Mouse (Mus musculus): ENCODE results near the gene Tm4sf19. TPM values are rescaled to one million over a fixed set of nuclear protein-coding genes. Genes with fewer than 3 reads are reported as not detected.

The Tm4sf19 gene
- polyA plus RNA-seq, 1 experiment from 2014 or later, result not detected

DNA sequence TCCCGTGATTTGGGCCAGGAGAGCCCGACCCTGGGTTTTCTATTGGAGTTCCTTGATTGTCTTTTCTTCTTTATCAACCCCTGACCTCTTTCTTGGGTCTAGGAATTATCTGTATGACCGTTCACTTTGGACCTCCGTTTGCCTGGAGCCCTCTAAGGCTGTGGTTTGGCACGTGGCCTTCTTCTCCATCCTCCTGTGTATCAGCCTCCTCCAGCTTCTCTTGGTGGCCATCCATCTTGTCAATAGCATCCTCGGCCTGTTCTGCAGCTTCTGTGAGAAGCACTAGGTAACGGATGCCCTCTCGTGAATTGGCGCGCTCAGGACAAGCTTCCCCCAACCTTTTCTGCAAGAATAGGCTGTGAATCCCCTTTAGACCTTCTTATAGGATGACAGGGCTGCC is 7.4 kb downstream of the Tm4sf19 start:
- no peak for DNase-seq (ENCODE audit: low spot score)
- no peaks in the 10 kb centered on the region for H3K36me3 ChIP-seq (ENCODE audit: control insufficient read depth, insufficient read depth, low read length)
- H3K27ac ChIP-seq (ENCODE audit: low read depth, low read length), result no peak overlapping the region
- no peaks in the 10 kb centered on the region for H3K4me1 ChIP-seq (ENCODE audit: control insufficient read depth, insufficient read depth, low read length)
- WGBS, result 84% methylated on average over 10 of the region's 10 CpGs
- no peak for ATAC-seq
- no peaks in the 10 kb centered on the region for H3K9me3 ChIP-seq (replicated peaks; ENCODE audit: control insufficient read depth, low read length)
- no peak overlapping the region for H3K9ac ChIP-seq (ENCODE audit: low read length)
- no peaks in the 10 kb centered on the region for H3K27me3 ChIP-seq (replicated peaks; ENCODE audit: control insufficient read depth, insufficient read depth, low read length)
- no peak overlapping the region for H3K4me3 ChIP-seq (ENCODE audit: low read depth, low read length)
- no peak overlapping the region for H3K4me2 ChIP-seq (ENCODE audit: low read length)

DNA sequence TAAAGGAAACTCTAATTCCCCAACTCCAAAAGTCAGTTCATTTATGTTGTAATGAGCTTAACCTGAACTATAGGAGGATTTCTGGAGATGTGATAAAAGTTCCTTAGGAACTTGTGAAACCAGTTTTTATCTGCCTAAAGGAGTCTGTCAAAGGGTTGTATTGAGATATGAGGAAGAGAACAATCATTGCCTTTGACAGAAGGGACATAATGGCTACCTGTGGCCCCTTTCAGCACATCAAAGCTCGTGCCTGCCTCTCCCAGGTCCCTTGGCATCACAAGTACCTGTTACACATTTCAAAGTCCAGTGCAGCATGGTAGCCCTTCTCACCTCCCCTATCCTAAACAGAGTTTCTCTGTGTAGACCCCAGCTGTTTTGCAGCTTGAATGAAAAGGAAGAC is 17.2 kb downstream of the Tm4sf19 start:
- H3K4me3 ChIP-seq (ENCODE audit: low read depth, low read length), result no peak overlapping the region
- no peak overlapping the region for H3K4me2 ChIP-seq (ENCODE audit: low read length)
- no peak for ATAC-seq
- H3K36me3 ChIP-seq (ENCODE audit: control insufficient read depth, insufficient read depth, low read length), result no peaks in the 10 kb centered on the region
- WGBS, result 67% methylated on average over 1 of the region's 1 CpGs
- H3K27ac ChIP-seq (ENCODE audit: low read depth, low read length), result no peak overlapping the region
- H3K4me1 ChIP-seq (ENCODE audit: control insufficient read depth, insufficient read depth, low read length), result peaks cover 6% of the 10 kb centered on the region
- H3K9me3 ChIP-seq (replicated peaks; ENCODE audit: control insufficient read depth, low read length), result no peaks in the 10 kb centered on the region
- no peaks in the 10 kb centered on the region for H3K27me3 ChIP-seq (replicated peaks; ENCODE audit: control insufficient read depth, insufficient read depth, low read length)
- DNase-seq (ENCODE audit: low spot score), result no peak
- no peak overlapping the region for H3K9ac ChIP-seq (ENCODE audit: low read length)

DNA sequence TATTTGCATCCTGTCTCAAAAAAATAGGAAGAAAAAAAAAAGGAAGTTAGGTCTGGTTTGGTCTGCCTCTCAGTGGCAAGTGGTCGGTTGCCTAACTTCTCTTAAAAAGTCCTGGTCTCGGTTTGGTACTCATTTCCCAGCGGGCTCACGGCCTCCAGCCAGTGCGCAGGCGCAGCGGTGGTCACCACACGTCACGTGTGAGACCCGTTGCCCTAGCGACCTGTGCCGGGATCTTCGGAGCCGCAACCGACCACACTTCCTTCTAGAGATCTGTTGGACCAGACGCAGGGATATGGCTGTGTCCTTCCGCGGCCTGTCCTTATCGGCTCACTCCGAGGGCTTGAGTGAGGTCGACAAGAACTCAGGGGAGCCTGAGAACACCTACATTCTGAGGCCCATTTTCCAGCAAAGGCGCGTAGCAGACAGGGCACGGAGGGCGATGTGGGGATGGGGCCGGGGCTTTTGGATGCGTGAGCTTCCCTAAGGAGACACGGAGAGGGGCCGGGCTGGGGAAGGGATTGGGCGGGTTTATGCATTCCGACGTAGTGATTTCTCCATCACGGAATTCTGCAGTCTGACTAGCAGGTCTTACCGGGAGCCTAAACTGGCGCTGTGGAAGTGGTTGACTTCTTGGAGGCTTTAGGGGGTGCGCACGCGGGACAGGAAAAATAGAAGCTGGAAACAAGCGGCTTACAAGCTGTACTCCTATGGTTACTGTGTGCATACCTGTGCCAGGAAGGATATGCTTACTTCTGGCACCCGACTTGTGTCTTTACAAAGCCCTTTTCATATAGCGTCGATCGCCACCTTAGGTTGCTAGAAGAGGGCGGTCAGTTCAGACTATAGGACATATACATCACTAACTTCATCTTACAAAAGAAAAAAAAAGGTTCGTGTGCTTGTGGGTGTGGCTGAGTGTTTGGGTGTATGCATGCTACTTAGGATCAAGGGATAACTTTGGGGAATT is 19.5 kb downstream of the Tm4sf19 start, which contains the start of gene Tctex1d2:
Tctex1d2 (plus strand) TSS at position 186 of the 967 bp plus-strand sequence.
- peak; percentile 96 for ATAC-seq
- under 1% methylated on average over 45 of the region's 45 CpGs for WGBS
- Histone ChIP-seq H3K4me1 (ENCODE audit: control insufficient read depth, insufficient read depth, low read length) (peaks cover 6% of the 10 kb centered on the region), H3K36me3 (ENCODE audit: control insufficient read depth, insufficient read depth, low read length) (no peaks in the 10 kb centered on the region), H3K27me3 (replicated peaks; ENCODE audit: control insufficient read depth, insufficient read depth, low read length) (no peaks in the 10 kb centered on the region), H3K27ac (ENCODE audit: low read depth, low read length) (peak within 1 kb of the TSS; percentile 70), H3K4me3 (ENCODE audit: low read depth, low read length) (peak within 1 kb of the TSS; percentile 52), H3K4me2 (ENCODE audit: low read length) (peak within 1 kb of the TSS; percentile 81), H3K9me3 (replicated peaks; ENCODE audit: control insufficient read depth, low read length) (no peaks in the 10 kb centered on the region), H3K9ac (ENCODE audit: low read length) (peak within 1 kb of the TSS; percentile 69)
- peak; percentile 96 for DNase-seq (ENCODE audit: low spot score)

DNA sequence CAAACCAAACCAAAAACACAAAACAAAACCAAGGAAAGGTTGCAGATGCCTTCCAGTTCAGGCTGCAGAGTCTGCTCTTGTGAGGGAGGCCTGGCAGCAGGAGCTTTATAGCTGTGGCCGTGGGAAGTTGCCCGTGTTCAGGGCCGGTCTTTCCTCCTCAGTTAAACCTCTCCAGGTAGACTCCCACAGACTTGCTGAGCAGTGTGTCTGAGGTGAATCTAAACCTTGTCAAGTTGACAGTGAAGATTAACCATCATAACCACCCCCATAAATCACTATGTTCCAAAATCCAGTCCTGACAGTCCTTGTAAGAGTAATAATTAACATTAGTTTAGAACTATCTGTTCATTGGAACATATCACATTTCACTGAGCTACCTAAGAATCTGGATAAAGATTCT is 27.2 kb downstream of the Tm4sf19 start:
- Histone ChIP-seq H3K9ac (ENCODE audit: low read length) (no peak overlapping the region), H3K4me2 (ENCODE audit: low read length) (no peak overlapping the region), H3K36me3 (ENCODE audit: control insufficient read depth, insufficient read depth, low read length) (no peaks in the 10 kb centered on the region), H3K9me3 (replicated peaks; ENCODE audit: control insufficient read depth, low read length) (no peaks in the 10 kb centered on the region), H3K4me3 (ENCODE audit: low read depth, low read length) (no peak overlapping the region), H3K27me3 (replicated peaks; ENCODE audit: control insufficient read depth, insufficient read depth, low read length) (no peaks in the 10 kb centered on the region), H3K4me1 (ENCODE audit: control insufficient read depth, insufficient read depth, low read length) (peaks cover 8% of the 10 kb centered on the region), H3K27ac (ENCODE audit: low read depth, low read length) (no peak overlapping the region)
- DNase-seq (ENCODE audit: low spot score), result no peak
- WGBS, result 94% methylated on average over 3 of the region's 3 CpGs
- no peak for ATAC-seq

DNA sequence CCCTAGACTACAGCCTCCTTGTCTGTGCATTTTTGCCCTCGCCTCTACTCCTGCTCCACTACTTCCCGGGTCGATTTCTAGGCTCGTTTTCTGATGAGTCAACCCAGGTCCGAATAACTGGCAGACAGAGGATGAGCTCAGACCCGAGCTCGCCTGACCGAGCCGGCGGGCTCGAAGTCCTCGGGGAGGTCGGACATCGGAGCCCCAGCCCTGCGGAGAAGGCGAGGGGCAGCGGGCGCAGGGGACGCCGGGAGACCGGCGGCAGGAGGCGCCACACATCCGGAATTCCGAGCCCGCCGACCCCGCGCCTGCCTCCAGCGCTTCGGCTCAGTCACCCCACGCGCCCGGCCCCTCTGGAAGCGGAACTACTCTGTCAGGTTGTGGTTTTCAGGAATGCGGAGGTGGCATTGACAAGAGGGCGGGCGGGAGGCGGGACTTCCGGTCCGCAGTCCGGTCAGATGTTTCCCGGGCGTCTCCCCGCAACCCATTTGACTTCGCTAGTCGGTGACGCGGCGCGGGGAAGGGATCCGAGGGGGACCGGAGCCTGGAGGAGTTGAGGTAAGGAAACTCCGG is 30.3 kb downstream of the Tm4sf19 start, which contains the start of gene Pcyt1a:
Pcyt1a (plus strand) TSS at position 448 of the 573 bp plus-strand sequence.
- Histone ChIP-seq H3K9ac (ENCODE audit: low read length) (peak within 1 kb of the TSS; percentile 83), H3K27me3 (replicated peaks; ENCODE audit: control insufficient read depth, insufficient read depth, low read length) (no peaks in the 10 kb centered on the region), H3K4me2 (ENCODE audit: low read length) (peak within 1 kb of the TSS; percentile 67), H3K9me3 (replicated peaks; ENCODE audit: control insufficient read depth, low read length) (no peaks in the 10 kb centered on the region), H3K27ac (ENCODE audit: low read depth, low read length) (peak within 1 kb of the TSS; percentile 87), H3K36me3 (ENCODE audit: control insufficient read depth, insufficient read depth, low read length) (no peaks in the 10 kb centered on the region), H3K4me3 (ENCODE audit: low read depth, low read length) (peak within 1 kb of the TSS; percentile 74), H3K4me1 (ENCODE audit: control insufficient read depth, insufficient read depth, low read length) (peaks cover 8% of the 10 kb centered on the region)
- under 1% methylated on average over 54 of the region's 54 CpGs for WGBS
- peak; percentile 95 for DNase-seq (ENCODE audit: low spot score)
- ATAC-seq, result peak; percentile 99

DNA sequence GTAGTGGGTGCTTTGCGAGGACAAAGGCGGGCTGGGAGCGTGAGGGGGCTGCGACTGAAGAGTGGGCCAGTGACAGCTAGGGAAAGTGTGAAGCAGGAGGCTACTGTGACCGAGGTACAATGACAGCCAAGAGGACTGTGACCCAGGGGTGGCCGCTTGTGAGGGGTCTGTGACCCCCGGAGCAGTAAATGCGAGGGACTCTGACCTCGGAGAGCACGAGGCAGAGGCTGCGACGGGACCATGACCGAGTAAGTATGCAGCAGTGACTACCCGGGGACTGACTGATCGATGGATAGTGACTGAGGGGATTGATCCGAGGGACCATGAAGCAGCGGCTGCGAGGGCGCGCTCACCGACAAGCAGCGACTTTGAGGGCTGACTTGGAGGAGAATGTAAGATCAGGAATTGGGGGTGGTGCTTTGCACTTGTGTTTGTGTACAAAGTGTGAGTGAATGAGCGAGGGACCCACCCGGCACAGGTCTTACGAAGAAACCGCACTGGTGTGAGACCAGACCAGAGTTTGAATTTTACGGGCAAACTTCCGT is 30.8 kb downstream of the Tm4sf19 start:
- ATAC-seq (peak; percentile 60), DNase-seq (ENCODE audit: low spot score) (peak; percentile 25)
- H3K36me3 ChIP-seq (ENCODE audit: control insufficient read depth, insufficient read depth, low read length), result no peaks in the 10 kb centered on the region
- peak overlapping the region; percentile 74 for H3K4me3 ChIP-seq (ENCODE audit: low read depth, low read length)
- H3K27me3 ChIP-seq (replicated peaks; ENCODE audit: control insufficient read depth, insufficient read depth, low read length), result no peaks in the 10 kb centered on the region
- H3K4me1 ChIP-seq (ENCODE audit: control insufficient read depth, insufficient read depth, low read length), result peaks cover 8% of the 10 kb centered on the region
- H3K9me3 ChIP-seq (replicated peaks; ENCODE audit: control insufficient read depth, low read length), result no peaks in the 10 kb centered on the region
- peak overlapping the region; percentile 67 for H3K4me2 ChIP-seq (ENCODE audit: low read length)
- H3K27ac ChIP-seq (ENCODE audit: low read depth, low read length), result peak overlapping the region; percentile 87; the same call in 1 of the 2 replicates
- peak overlapping the region; percentile 83 for H3K9ac ChIP-seq (ENCODE audit: low read length)
- 2% methylated on average over 28 of the region's 28 CpGs for WGBS

DNA sequence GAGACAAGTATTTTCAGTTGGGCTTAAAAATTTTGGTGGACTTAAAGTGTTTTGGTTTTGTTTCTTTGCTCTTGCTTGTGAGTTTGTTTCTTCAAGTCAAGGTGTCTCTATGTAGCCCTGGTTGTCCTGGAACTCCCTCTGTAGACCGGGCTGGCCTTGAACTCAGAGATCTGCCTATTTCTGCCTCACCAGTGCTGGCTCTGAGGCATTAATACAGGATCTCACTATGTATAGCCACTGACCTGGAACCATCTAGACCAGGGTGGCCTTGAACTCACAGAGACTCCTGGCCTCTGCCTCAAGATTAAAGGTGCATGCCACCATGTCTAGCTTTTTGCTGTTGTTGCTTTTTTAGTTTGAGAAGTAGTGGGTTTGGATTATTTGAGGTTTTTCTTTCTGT is 31.6 kb downstream of the Tm4sf19 start:
- Histone ChIP-seq H3K27ac (ENCODE audit: low read depth, low read length) (no peak overlapping the region), H3K9ac (ENCODE audit: low read length) (peak overlapping the region; percentile 83; the same call in 1 of the 2 replicates), H3K27me3 (replicated peaks; ENCODE audit: control insufficient read depth, insufficient read depth, low read length) (no peaks in the 10 kb centered on the region), H3K9me3 (replicated peaks; ENCODE audit: control insufficient read depth, low read length) (no peaks in the 10 kb centered on the region), H3K4me2 (ENCODE audit: low read length) (peak overlapping the region; percentile 67), H3K4me1 (ENCODE audit: control insufficient read depth, insufficient read depth, low read length) (peaks cover 8% of the 10 kb centered on the region), H3K36me3 (ENCODE audit: control insufficient read depth, insufficient read depth, low read length) (no peaks in the 10 kb centered on the region), H3K4me3 (ENCODE audit: low read depth, low read length) (peak overlapping the region; percentile 74; the same call in 1 of the 2 replicates)
- WGBS, result 85% methylated on average over 1 of the region's 1 CpGs
- DNase-seq (ENCODE audit: low spot score) (no peak), ATAC-seq (no peak)

DNA sequence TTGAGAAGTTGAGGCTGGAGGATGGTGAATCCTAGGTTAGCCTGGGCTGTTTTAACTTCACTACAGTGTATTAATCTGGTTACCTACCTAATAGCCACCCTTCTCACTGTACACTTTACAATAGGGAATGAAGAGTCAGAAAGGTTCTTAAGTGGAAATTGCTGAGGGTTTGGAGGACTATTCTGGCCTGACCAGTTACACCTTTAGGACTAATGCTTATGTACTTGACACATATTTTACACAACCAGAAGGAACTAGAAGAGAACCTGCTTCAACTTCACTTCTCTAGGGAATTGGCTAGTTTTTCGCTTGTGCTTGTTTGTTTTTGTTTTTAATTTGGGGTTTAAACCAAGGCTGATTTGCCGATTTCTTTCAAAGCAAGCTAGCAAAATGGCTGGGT is 32.8 kb downstream of the Tm4sf19 start:
- no peak for DNase-seq (ENCODE audit: low spot score)
- H3K27ac ChIP-seq (ENCODE audit: low read depth, low read length), result no peak overlapping the region
- H3K9me3 ChIP-seq (replicated peaks; ENCODE audit: control insufficient read depth, low read length), result no peaks in the 10 kb centered on the region
- 84% methylated on average over 2 of the region's 2 CpGs for WGBS
- no peak overlapping the region for H3K4me3 ChIP-seq (ENCODE audit: low read depth, low read length)
- H3K4me1 ChIP-seq (ENCODE audit: control insufficient read depth, insufficient read depth, low read length), result peaks cover 8% of the 10 kb centered on the region
- no peaks in the 10 kb centered on the region for H3K27me3 ChIP-seq (replicated peaks; ENCODE audit: control insufficient read depth, insufficient read depth, low read length)
- H3K4me2 ChIP-seq (ENCODE audit: low read length), result no peak overlapping the region
- H3K36me3 ChIP-seq (ENCODE audit: control insufficient read depth, insufficient read depth, low read length), result no peaks in the 10 kb centered on the region
- no peak overlapping the region for H3K9ac ChIP-seq (ENCODE audit: low read length)
- no peak for ATAC-seq
